In genomic region chr8:73618946-73619345, GRCm38 (mm10) we compare ENCODE assay signal across 7 mouse cellular contexts.
DNase-seq lines count a peak whose midpoint lies in the region; ATAC-seq and TF ChIP-seq lines count a peak whose summit lies in the region.

No protein-coding gene starts in this region.

- no peak overlapping the region for H3K27ac ChIP-seq in lung, embryonic 14.5 days (ENCODE audit: low read depth)
- H3K27ac ChIP-seq in heart, embryonic 16.5 days (ENCODE audit: low read length) = no peak overlapping the region

- H3K9ac ChIP-seq in lung, embryonic 14.5 days = no peak overlapping the region
- H3K9ac ChIP-seq in heart, embryonic 16.5 days (ENCODE audit: low read length) = no peak overlapping the region

- peaks cover 4% of the 10 kb centered on the region; the same call in 1 of the 2 replicates for H3K9me3 ChIP-seq in lung, embryonic 14.5 days (ENCODE audit: low read depth, low read length)
- H3K9me3 ChIP-seq in heart, embryonic 16.5 days (replicated peaks; ENCODE audit: control insufficient read depth, low read length) = no peaks in the 10 kb centered on the region

- H3K27me3 ChIP-seq in lung, embryonic 14.5 days (ENCODE audit: insufficient read depth, low read length) = no peaks in the 10 kb centered on the region
- no peaks in the 10 kb centered on the region for H3K27me3 ChIP-seq in heart, embryonic 16.5 days (ENCODE audit: control insufficient read depth, insufficient read depth, low read length)

- H3K36me3 ChIP-seq in lung, embryonic 14.5 days (ENCODE audit: insufficient read depth) = no peaks in the 10 kb centered on the region
- H3K36me3 ChIP-seq in heart, embryonic 16.5 days (ENCODE audit: control insufficient read depth, insufficient read depth) = no peaks in the 10 kb centered on the region

- no peaks in the 10 kb centered on the region for H3K4me1 ChIP-seq in lung, embryonic 14.5 days (ENCODE audit: insufficient read depth)
- no peaks in the 10 kb centered on the region for H3K4me1 ChIP-seq in heart, embryonic 16.5 days (ENCODE audit: control insufficient read depth, insufficient read depth, low read length)

- no peak for TF ChIP-seq CTCF in lung, embryonic 14.5 days (IDR thresholded peaks at IDR 0.05; ENCODE audit: low read depth)

- peak; percentile 5 for DNase-seq in lung, embryonic 14.5 days
- no peak for DNase-seq in lung, postnatal 10 days
- DNase-seq in WW6 (ENCODE audit: low read depth, low spot score) = peak; percentile 16
- no peak for DNase-seq in ovary, adult 18-20 months (ENCODE audit: low spot score)
- no peak for DNase-seq in ovary, postnatal 10 days (ENCODE audit: low spot score)

- WGBS in lung, embryonic 14.5 days = 75% methylated on average over 1 of the region's 1 CpGs
- WGBS in heart, embryonic 16.5 days = 71% methylated on average over 1 of the region's 1 CpGs

- no peak overlapping the region for H3K4me2 ChIP-seq in lung, embryonic 14.5 days
- no peak overlapping the region for H3K4me2 ChIP-seq in heart, embryonic 16.5 days (ENCODE audit: low read depth, low read length)

- ATAC-seq in lung, embryonic 14.5 days (ENCODE audit: insufficient read depth) = no peak; the same call in 1 of the 2 replicates
- peak; percentile 55; the same call in 1 of the 2 replicates for ATAC-seq in heart, embryonic 16.5 days (replicated peaks; ENCODE audit: extremely low read depth, insufficient read depth, low FRiP score)
- peak; percentile 66 for ATAC-seq in megakaryocyte progenitor cell, adult 5-6 weeks (replicated peaks; ENCODE audit: poor library complexity)

- H3K4me3 ChIP-seq in lung, embryonic 14.5 days (ENCODE audit: low read depth, low read length) = no peak overlapping the region
- no peak overlapping the region for H3K4me3 ChIP-seq in heart, embryonic 16.5 days (ENCODE audit: low read length)

Comparison
In these comparisons a context has a peak if more than half of its experiments do, and no peak if none do; other contexts are left out.
1. DNase-seq: peak in lung, embryonic 14.5 days (single experiment) and WW6 (single experiment); none in lung, postnatal 10 days (single experiment), ovary, adult 18-20 months (single experiment) and ovary, postnatal 10 days (single experiment).